Mouse (Mus musculus): ENCODE measurements around the gene Rpap3. TPM values are rescaled to one million over a fixed set of nuclear protein-coding genes. Genes with fewer than 3 reads are reported as not detected.

Rpap3 gene
- polyA plus RNA-seq, 1 experiment, result 22.8 TPM

DNA sequence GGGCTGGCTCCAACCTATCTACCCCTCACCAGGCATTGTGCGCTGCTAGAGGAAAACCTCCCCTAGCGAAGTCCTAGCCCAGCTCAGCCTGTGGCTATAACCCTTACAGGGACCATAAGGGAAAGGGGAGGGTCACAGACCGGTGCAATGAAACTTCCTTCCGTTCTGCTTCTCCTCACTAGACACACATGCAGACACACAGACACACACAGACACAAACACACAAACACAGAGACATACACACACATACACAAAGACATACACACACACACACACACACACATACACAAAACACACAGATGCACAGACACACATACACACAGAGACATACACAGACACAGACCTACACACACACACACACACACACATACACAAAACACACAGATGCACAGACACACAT lies 37.0 kb upstream of the Rpap3 start:
- TF ChIP-seq GATA1 (IDR thresholded peaks at IDR 0.05; ENCODE audit: low read length), result no peak

DNA sequence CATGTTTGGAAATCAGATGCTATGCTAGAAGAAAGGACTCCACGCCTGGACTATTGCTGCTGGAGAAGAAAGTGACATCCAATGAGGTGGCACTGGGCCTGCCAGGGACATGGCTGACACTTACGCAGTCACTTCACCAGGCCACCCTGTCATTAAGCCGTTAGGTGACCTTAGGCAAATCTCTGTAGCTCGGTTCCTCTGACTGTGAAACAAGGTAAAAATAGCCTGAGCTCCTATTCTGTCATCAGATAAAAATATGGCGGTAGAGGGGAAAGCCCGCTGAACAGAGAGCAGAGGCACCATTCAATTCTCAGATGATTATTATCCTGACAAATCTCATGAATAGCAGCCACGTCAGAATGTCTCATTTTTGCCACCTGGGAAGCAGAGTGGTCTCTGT lies 36.4 kb upstream of the Rpap3 start:
- TF ChIP-seq GATA1 (IDR thresholded peaks at IDR 0.05; ENCODE audit: low read length), result no peak

GRCm38 (mm10) chr15:97741662-97742061 lies 36.0 kb upstream of the Rpap3 start:
- no peak for TF ChIP-seq GATA1 (IDR thresholded peaks at IDR 0.05; ENCODE audit: low read length)

DNA sequence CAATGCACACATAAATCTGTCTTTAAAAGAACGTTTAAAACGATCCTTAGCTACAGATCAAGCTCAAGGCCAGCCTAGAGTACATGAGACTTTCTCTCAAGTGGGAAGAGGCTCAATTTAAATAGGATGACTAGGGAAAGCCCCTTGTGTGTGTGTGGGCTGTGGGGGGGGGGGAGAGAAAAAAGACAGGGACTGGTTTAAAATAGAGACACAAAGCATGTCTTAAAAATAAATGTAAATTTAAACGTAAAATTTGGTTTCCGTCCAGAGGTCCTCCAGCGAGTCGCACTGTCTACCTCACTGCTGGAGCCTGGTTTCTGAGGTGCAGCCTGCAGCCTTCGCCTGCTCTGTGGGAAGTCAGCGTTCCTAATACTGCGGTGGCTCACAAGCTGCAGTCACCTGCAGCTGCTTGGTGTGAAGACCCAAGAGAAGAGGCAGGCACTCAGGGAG lies 34.7 kb upstream of the Rpap3 start:
- no peak for TF ChIP-seq GATA1 (IDR thresholded peaks at IDR 0.05; ENCODE audit: low read length)

DNA sequence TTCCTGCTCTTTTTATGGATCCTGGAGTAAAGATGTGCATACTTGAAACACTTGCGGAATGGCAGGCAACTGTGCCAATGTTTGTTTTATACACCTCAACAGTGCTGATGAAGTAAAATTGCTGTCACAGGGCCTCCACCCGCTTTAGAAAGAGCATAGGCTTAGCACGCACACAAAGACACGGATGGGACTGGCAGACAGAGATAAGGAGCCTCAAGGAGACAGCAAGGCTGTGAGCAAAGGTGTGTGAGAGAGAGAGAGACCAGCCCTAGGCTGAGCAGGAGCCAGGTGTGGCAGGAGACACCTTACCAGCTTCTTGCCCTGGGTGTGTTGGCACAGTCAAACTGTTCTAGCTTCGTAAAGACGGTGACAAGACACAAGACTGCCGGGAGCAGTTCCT lies 33.3 kb upstream of the Rpap3 start:
- TF ChIP-seq GATA1 (IDR thresholded peaks at IDR 0.05; ENCODE audit: low read length), result no peak

DNA sequence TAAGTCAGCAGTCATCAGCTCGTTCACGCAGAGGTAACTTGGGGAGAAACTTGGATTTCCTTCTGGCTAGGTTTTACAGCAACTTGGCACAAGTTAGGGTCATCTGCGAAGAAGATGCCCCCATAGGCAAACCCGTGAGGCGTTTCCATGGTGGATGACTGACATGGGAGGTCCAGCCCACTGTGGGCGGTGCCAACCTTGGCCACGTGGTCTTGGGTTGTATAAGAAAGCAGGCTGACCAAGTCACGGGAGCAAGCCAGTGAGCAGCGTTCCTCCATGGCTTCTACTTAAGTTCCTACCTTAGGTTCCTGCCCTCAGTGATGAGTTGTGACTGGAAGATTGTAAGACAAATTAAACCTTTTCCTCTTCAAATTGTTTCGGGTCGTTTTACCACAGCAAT lies 26.4 kb upstream of the Rpap3 start:
- TF ChIP-seq GATA1 (IDR thresholded peaks at IDR 0.05; ENCODE audit: low read length), result no peak

- no peak for TF ChIP-seq GATA1 (IDR thresholded peaks at IDR 0.05; ENCODE audit: low read length)
Measured at GRCm38 (mm10) chr15:97731111-97731510, 25.5 kb upstream of the Rpap3 start, which contains the start of gene Endou. Gene Endou, minus strand, starts transcription at chr15:97731339.

- no peak for TF ChIP-seq GATA1 (IDR thresholded peaks at IDR 0.05; ENCODE audit: low read length)
Measured at GRCm38 (mm10) chr15:97730365-97730764, 24.7 kb upstream of the Rpap3 start.

DNA sequence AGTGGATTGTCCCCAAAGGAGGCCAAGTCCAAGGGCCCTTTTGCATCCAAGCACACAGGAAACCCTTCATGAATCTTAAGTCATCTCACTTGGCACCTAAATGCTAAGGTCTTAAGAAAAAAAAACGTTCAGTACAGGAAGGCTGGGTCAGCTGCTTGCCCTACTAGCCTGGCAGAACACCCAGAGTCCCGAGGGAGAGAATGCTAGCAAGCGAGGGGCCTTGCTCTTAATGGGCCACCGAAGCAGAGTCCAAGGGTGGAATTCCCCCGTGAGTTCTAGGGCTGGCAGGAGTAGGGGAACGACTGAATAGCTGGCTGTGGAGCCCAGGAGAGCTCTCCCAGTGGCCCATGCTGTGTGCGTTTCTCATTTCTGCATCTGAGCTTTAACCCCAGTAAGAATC lies 23.2 kb upstream of the Rpap3 start:
- no peak for TF ChIP-seq GATA1 (IDR thresholded peaks at IDR 0.05; ENCODE audit: low read length)

DNA sequence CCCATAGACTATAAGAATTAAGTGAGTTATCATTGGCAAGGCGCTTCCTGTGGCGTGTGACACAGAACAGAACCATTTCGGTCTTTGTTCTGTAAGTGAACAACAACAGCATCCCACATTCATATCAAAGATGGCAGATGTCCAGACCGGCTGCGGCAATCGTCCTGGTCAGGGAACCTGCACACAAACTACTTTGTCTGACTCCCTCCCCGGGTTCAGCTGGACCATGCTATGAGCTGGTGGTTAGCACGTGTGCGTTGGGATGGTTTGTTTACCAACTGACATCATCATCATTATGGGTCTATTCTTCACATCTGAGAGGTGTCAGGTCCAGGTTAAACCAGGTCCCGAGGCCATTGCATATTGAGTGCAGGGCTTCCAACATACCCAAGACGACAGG lies 22.8 kb upstream of the Rpap3 start:
- no peak for TF ChIP-seq GATA1 (IDR thresholded peaks at IDR 0.05; ENCODE audit: low read length)

DNA sequence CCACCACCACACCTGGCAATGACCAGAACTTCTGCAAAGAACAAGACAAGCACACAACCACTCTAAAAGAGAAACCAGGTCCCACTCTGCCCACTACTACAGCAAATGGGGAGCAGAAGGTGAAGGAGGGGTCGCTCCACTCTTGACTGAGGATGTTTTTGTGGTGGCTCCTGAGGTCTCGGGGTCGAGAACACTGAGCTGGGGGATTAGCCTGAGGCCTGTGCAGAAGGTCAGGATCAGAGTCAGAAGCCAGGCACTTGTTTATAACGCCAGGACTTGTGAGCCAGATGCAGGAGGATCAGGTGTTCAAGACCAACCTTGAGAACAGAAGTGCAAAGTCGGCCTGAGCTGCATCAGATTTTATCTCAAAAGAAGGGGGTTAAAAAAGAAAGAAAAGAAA lies 21.9 kb upstream of the Rpap3 start:
- no peak for TF ChIP-seq GATA1 (IDR thresholded peaks at IDR 0.05; ENCODE audit: low read length)

GRCm38 (mm10) chr15:97727048-97727447 lies 21.4 kb upstream of the Rpap3 start:
- no peak for TF ChIP-seq GATA1 (IDR thresholded peaks at IDR 0.05; ENCODE audit: low read length)

GRCm38 (mm10) chr15:97726310-97726709 lies 20.7 kb upstream of the Rpap3 start:
- no peak for TF ChIP-seq GATA1 (IDR thresholded peaks at IDR 0.05; ENCODE audit: low read length)

GRCm38 (mm10) chr15:97725198-97725785 lies 19.7 kb upstream of the Rpap3 start:
- no peak for TF ChIP-seq GATA1 (IDR thresholded peaks at IDR 0.05; ENCODE audit: low read length)

DNA sequence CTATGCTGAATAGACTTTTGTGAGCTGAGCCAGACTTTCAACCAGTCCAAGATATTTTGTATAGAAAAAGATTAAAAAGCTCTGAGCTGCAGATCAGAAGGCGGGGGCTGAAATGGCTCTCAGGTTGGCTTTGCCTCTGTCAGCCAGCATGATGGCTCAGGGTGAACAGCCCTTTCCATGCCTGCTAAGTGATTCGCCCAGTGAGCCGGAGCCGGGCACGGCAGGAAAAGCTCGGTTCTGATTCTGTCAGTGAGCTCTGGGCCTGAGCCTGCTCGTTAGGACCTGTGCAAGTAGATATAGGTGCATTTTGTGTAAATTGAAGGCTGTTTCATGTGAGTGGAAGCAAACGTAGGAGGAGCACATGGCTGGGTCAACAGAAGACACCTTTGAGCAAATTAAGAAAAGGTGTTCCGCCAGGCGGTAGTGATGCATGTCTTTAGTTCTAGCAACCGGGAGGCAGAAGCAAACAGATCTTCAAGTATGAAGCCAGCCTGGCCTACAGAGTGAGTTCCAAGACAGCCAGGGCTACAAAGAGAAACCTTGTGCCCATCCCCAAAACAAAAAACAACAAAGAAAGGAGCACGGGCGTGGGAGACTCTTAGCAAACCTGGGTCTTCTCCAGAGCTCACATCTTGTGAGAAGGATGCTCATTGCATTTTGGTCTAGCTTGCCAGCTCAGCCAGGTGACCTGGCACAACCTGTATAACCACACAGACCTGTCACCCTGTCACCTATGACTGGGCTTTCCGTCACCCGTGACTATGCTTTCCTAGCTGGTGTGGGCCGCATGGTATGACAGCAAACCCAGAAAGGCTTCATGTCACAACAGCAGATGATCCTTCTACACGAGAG lies 18.9 kb upstream of the Rpap3 start:
- TF ChIP-seq GATA1 (IDR thresholded peaks at IDR 0.05; ENCODE audit: low read length), result no peak

- no peak for TF ChIP-seq GATA1 (IDR thresholded peaks at IDR 0.05; ENCODE audit: low read length)
Measured at GRCm38 (mm10) chr15:97723536-97724345, 18.1 kb upstream of the Rpap3 start.

Data from G1E-ER4 (cell line).